Mouse (Mus musculus) forebrain, embryonic 14.5 days (tissue): Measurements from ENCODE around the gene Rsph9. TPM values are rescaled to one million over a fixed set of nuclear protein-coding genes. Genes with fewer than 3 reads are reported as not detected.

Experiments used
- polyA plus RNA-seq: library from polyadenylated mRNA; unstranded; fragments of >200 nt; fragmentation: Nextera tagmentation; extraction: Ambion mirVana; gene quantifications from 2 replicates; pipeline ENCODE4 v1.2.1, GENCODE M21; 2014

Rsph9 gene
- polyA plus RNA-seq, 1 experiment from 2014 or later = 46.8 TPM

Other genes with a start within 250 kb of the Rsph9 start
- gene Vegfa, start 111.8 kb downstream of the Rsph9 start, polyA plus RNA-seq = 2.3 and 2.6 TPM in 2 replicates
- 135 and 141 TPM in 2 replicates for gene Mrps18a, start 33.2 kb downstream of the Rsph9 start, polyA plus RNA-seq
- gene Mad2l1bp, start 9.3 kb upstream of the Rsph9 start, polyA plus RNA-seq = 29.5 and 31.6 TPM in 2 replicates
- 21.6 and 26.3 TPM in 2 replicates for gene Gtpbp2, start 16.8 kb upstream of the Rsph9 start, polyA plus RNA-seq
- gene Polh, start 58.4 kb upstream of the Rsph9 start, polyA plus RNA-seq = 4.5 and 6.3 TPM in 2 replicates
- 50.5 and 50.9 TPM in 2 replicates for gene Xpo5, start 58.6 kb upstream of the Rsph9 start, polyA plus RNA-seq
- gene Polr1c, start 103.8 kb upstream of the Rsph9 start, polyA plus RNA-seq = 90.2 and 106 TPM in 2 replicates
- 97.5 and 102 TPM in 2 replicates for gene Yipf3, start 103.9 kb upstream of the Rsph9 start, polyA plus RNA-seq
- 9.8 and 10.6 TPM in 2 replicates for gene Lrrc73, start 109.3 kb upstream of the Rsph9 start, polyA plus RNA-seq
- gene Tjap1, start 138.8 kb upstream of the Rsph9 start, polyA plus RNA-seq = 22.8 and 23.9 TPM in 2 replicates
- gene Dlk2, start 153.2 kb upstream of the Rsph9 start, polyA plus RNA-seq = 5.2 and 6.4 TPM in 2 replicates
- gene Abcc10, start 184.1 kb upstream of the Rsph9 start, polyA plus RNA-seq = 4.3 and 6.7 TPM in 2 replicates
- gene Zfp318, start 239.5 kb upstream of the Rsph9 start, polyA plus RNA-seq = 10.7 and 13.0 TPM in 2 replicates